Mouse (Mus musculus): ENCODE measurements around the gene Kdm2a. TPM values are rescaled to one million over a fixed set of nuclear protein-coding genes. Genes with fewer than 3 reads are reported as not detected.
A peak's percentile ranks its signal among the peaks of the same experiment; 100 is the strongest.

Kdm2a gene
- polyA plus RNA-seq, 1 experiment = not detected

DNA sequence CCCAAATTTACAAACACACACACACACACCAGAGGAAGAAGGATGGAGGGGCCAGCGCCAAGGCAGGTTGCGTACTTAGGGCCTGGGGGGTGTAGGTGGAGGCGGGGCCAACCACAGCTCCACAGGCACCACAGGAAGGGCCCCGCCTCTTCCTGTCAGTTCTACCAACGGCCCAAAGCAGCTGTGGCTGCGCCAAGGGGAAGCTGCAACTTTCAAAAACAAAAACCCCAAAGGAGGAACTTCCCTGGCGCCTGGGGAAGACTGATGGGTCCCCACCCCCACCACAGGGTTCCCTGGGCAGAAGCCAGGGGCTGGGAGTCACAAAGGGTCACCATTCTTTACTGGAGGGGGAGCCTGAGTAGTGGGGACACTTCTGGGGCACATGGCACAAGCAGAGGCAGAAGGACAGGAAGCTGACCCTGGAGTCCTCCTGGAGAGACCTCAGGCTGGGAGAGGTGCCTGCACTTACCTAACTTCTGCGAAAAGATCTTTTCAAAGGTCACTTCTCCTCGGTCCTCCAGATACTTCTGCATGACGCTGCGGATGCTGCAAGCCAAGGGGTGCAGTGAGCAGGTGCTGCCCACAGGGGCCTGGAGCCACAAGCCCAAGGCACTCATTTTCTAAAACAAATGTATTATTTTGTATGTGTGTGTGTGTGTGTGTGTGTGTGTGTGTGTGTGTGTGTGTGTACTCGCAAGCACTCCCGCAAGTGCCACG is 103.5 kb downstream of the Kdm2a start:
- H3K4me3 ChIP-seq (ENCODE audit: insufficient read depth, low read depth, low read length) = no peak overlapping the region
- 0 out of 2 replicates have a peak overlapping the region, but pooled peaks have one; percentile 18 for H3K27ac ChIP-seq (ENCODE audit: insufficient read depth, low read depth, low read length)
- peaks cover 31% of the 10 kb centered on the region for H3K4me1 ChIP-seq (ENCODE audit: control insufficient read depth, insufficient read depth, low read length)
- TF ChIP-seq POLR2A (IDR thresholded peaks at IDR 0.05; ENCODE audit: insufficient read depth, low read depth, low read length) (no peak), CTCF (IDR thresholded peaks at IDR 0.05; ENCODE audit: insufficient read depth, low read depth, low read length) (no peak)
- WGBS = 60% methylated on average over 14 of the region's 14 CpGs

DNA sequence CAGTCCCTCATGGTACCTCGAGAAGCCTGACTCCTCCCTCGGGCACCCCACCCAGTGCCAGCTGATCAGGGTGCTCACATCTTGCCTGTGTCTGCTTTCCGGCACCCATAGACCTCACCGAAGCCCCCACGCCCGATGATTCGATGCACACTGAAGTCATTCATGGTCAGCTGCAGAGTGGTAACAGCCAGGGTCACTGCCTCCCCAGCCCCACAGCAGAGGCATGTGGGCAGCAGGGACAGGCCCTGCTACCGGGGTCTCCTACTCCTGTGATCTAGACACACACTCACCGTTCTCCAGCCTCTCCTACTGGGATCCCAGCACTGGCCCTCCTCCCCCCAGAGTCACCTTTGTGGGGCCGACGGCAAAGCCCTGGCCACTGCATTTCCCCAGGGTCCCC is 106.9 kb downstream of the Kdm2a start:
- H3K27ac ChIP-seq (ENCODE audit: insufficient read depth, low read depth, low read length) = no peak overlapping the region
- TF ChIP-seq POLR2A (IDR thresholded peaks at IDR 0.05; ENCODE audit: insufficient read depth, low read depth, low read length) (no peak), CTCF (IDR thresholded peaks at IDR 0.05; ENCODE audit: insufficient read depth, low read depth, low read length) (no peak)
- peaks cover 10% of the 10 kb centered on the region for H3K4me1 ChIP-seq (ENCODE audit: control insufficient read depth, insufficient read depth, low read length)
- no peak overlapping the region for H3K4me3 ChIP-seq (ENCODE audit: insufficient read depth, low read depth, low read length)
- WGBS = 93% methylated on average over 11 of the region's 11 CpGs

DNA sequence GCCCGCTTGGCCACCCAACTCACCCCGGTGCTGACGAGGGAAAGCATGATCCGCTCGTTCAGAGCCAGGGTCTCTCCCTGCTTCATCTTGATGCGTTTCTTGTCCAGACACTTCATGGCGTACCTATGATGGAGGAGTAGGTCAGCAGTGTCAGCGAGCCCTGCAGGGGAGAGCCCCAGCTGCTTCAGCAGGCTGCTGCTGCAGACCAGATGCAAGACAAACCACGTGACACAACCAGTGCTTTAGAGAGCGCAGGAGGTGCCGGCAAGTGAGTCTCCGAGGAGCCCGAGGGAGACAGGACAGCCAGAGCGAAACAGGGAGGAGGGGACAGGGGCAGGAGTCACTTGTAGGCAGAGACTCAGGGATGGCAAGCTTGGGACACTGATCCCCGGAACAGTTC is 107.3 kb downstream of the Kdm2a start:
- no peak overlapping the region for H3K4me3 ChIP-seq (ENCODE audit: insufficient read depth, low read depth, low read length)
- TF ChIP-seq POLR2A (IDR thresholded peaks at IDR 0.05; ENCODE audit: insufficient read depth, low read depth, low read length) (no peak), CTCF (IDR thresholded peaks at IDR 0.05; ENCODE audit: insufficient read depth, low read depth, low read length) (no peak)
- 75% methylated on average over 15 of the region's 15 CpGs for WGBS
- peaks cover 12% of the 10 kb centered on the region for H3K4me1 ChIP-seq (ENCODE audit: control insufficient read depth, insufficient read depth, low read length)
- H3K27ac ChIP-seq (ENCODE audit: insufficient read depth, low read depth, low read length) = no peak overlapping the region

DNA sequence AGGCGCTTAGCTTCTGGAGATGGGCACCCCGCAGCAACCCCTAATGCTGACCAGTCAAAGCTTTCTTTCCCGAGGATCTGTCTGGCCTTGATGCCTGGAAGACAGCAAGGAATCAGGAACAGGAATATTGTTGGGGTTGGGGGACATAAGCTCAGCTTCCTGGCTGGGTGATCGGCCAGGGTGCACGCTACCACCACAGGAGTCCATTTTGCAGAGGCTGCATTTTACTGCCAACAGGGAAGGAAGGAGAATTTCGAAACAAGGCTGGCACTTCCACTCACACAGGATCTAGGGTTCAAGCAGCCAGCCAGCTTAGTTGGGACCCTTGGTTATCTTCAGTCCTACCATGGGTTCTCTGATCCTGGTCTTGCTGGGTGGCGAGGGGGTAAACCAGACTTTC is 114.4 kb downstream of the Kdm2a start:
- Histone ChIP-seq H3K4me3 (ENCODE audit: insufficient read depth, low read depth, low read length) (peak overlapping the region; percentile 81), H3K27ac (ENCODE audit: insufficient read depth, low read depth, low read length) (peak overlapping the region; percentile 2; the same call in 1 of the 2 replicates), H3K4me1 (ENCODE audit: control insufficient read depth, insufficient read depth, low read length) (peaks cover 18% of the 10 kb centered on the region)
- WGBS = 24% methylated on average over 7 of the region's 7 CpGs
- no peak for TF ChIP-seq CTCF (IDR thresholded peaks at IDR 0.05; ENCODE audit: insufficient read depth, low read depth, low read length)
- no peak; the same call in 1 of the 2 replicates for TF ChIP-seq POLR2A (IDR thresholded peaks at IDR 0.05; ENCODE audit: insufficient read depth, low read depth, low read length)

DNA sequence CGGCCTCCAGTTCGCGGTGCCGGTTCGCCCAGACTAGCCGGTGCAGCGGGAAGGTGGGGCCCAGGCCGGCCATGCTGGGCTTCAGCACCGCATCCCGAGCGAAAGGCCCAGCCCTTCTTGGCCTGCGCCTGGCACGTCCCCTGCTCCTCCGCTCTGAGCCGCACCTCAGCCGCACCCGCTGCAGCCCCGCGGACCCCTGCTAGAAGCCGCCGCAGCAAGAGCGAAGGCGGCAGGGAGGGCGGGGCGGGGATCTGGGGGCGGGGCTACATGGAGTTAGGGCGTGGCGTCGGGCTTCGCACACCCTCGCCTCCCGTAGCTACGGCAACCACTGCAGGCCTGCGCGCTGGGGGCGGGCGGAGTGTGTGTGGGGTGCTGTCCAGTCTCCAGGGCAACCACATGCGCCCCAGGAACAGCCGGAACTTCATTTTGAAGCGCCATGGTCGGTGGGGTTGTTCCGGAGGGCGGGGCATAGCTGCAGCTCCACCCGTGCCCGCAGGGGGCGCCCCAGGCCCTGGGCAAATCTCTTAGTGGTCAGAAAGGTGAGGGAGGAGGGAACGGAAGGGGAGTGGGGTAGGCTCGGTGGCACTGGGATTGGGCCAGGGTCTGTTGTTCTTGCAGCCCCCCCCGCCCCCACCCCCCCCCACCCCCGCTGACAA is 115.1 kb downstream of the Kdm2a start, which contains the start of gene Ankrd13d:
Ankrd13d (minus strand) TSS at position 240 of the 656 bp plus-strand sequence.
- Histone ChIP-seq H3K4me1 (ENCODE audit: control insufficient read depth, insufficient read depth, low read length) (peaks cover 18% of the 10 kb centered on the region), H3K4me3 (ENCODE audit: insufficient read depth, low read depth, low read length) (peak within 1 kb of the TSS; percentile 81), H3K27ac (ENCODE audit: insufficient read depth, low read depth, low read length) (peak within 1 kb of the TSS; percentile 2; the same call in 1 of the 2 replicates)
- 0% methylated on average over 50 of the region's 50 CpGs for WGBS
- TF ChIP-seq POLR2A (IDR thresholded peaks at IDR 0.05; ENCODE audit: insufficient read depth, low read depth, low read length) (peak; percentile 30; the same call in 1 of the 2 replicates), CTCF (IDR thresholded peaks at IDR 0.05; ENCODE audit: insufficient read depth, low read depth, low read length) (peak; percentile 83)

DNA sequence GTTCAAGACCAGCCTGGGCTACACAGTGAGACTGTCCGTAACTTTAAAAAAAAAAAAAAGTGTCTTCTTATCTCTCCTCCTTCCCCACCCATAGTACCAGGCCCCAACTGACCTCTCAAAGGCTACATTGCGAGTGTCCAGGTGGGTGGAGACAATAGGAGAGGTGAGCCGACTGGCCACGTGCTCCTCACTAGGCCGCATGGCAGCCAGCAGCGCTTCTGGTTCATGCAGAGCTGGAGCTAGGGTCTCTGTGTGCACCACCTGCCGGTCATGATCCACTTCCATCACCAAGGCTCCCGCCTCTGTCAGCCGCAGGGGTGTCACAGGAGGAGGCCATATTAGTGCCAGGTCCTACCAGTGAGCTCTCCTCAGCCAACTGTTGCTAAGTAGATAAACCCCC is 117.7 kb downstream of the Kdm2a start:
- no peak overlapping the region for H3K4me3 ChIP-seq (ENCODE audit: insufficient read depth, low read depth, low read length)
- peaks cover 15% of the 10 kb centered on the region for H3K4me1 ChIP-seq (ENCODE audit: control insufficient read depth, insufficient read depth, low read length)
- no peak overlapping the region for H3K27ac ChIP-seq (ENCODE audit: insufficient read depth, low read depth, low read length)
- TF ChIP-seq CTCF (IDR thresholded peaks at IDR 0.05; ENCODE audit: insufficient read depth, low read depth, low read length) = no peak
- TF ChIP-seq POLR2A (IDR thresholded peaks at IDR 0.05; ENCODE audit: insufficient read depth, low read depth, low read length) = no peak
- 98% methylated on average over 9 of the region's 9 CpGs for WGBS

DNA sequence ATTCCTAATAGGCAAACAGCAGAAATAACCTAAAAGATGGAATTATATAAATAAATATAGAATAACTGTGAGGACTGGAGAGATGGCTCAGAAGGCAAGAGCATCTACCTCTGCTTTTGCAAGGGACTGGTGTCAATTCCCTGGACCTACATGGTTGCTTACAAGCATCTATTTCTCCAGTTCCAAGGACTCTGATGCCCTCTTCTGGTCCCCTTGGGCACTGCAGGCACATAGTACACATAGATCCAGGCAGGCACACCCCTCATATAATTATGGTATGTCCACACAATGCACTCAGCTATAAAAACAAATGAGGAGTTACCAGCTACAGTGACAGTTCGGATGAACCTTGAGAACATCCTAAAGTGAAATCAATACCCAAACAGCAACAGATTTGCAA is 118.6 kb downstream of the Kdm2a start:
- no peak overlapping the region for H3K27ac ChIP-seq (ENCODE audit: insufficient read depth, low read depth, low read length)
- peaks cover 15% of the 10 kb centered on the region for H3K4me1 ChIP-seq (ENCODE audit: control insufficient read depth, insufficient read depth, low read length)
- TF ChIP-seq POLR2A (IDR thresholded peaks at IDR 0.05; ENCODE audit: insufficient read depth, low read depth, low read length) (no peak), CTCF (IDR thresholded peaks at IDR 0.05; ENCODE audit: insufficient read depth, low read depth, low read length) (no peak)
- WGBS = 96% methylated on average over 1 of the region's 1 CpGs
- H3K4me3 ChIP-seq (ENCODE audit: insufficient read depth, low read depth, low read length) = no peak overlapping the region

DNA sequence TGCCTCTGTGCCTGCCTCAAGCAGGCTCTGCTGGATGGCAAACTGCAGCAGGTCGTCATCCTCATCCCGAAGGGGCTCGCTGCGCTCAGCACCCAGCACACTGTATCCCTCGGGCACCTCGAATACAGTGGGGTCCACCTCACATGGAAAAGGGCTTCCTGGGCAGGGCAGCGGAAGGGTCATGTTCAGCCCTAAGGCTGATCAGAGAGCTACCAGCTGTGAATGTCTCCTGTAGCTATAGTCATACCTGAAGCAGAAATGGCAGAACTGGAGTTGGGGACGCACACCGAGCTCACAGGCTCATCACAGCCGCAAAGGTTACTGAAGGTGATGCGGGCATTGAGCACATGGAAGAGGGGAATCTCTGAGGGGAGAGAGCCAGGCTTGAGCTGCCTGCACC is 127.1 kb downstream of the Kdm2a start:
- TF ChIP-seq CTCF (IDR thresholded peaks at IDR 0.05; ENCODE audit: insufficient read depth, low read depth, low read length) (no peak), POLR2A (IDR thresholded peaks at IDR 0.05; ENCODE audit: insufficient read depth, low read depth, low read length) (no peak)
- H3K27ac ChIP-seq (ENCODE audit: insufficient read depth, low read depth, low read length) = no peak overlapping the region
- H3K4me1 ChIP-seq (ENCODE audit: control insufficient read depth, insufficient read depth, low read length) = peaks cover 10% of the 10 kb centered on the region
- 96% methylated on average over 11 of the region's 11 CpGs for WGBS
- H3K4me3 ChIP-seq (ENCODE audit: insufficient read depth, low read depth, low read length) = no peak overlapping the region

DNA sequence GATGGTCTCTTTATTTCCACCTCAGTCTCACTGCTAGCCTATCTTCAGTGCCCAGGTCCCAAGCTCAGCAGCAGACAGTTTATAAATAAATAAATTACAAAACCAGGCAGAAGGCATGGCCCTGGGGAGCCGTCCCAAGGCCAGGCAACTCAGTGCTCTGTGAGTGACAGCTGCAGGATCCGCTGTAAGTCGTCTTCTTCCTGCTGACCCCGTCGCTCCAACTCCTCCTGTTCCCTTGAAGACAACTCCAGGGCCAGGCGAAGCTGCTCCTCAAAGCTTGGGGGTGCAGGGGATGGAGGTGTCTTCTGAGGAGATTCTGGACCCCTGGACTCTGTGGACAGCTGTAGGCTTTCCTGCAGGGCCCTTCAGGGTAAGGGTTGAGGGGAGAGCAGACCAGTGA is 127.9 kb downstream of the Kdm2a start:
- H3K4me1 ChIP-seq (ENCODE audit: control insufficient read depth, insufficient read depth, low read length) = peaks cover 10% of the 10 kb centered on the region
- no peak overlapping the region for H3K27ac ChIP-seq (ENCODE audit: insufficient read depth, low read depth, low read length)
- 88% methylated on average over 6 of the region's 6 CpGs for WGBS
- TF ChIP-seq POLR2A (IDR thresholded peaks at IDR 0.05; ENCODE audit: insufficient read depth, low read depth, low read length) = no peak
- TF ChIP-seq CTCF (IDR thresholded peaks at IDR 0.05; ENCODE audit: insufficient read depth, low read depth, low read length) = no peak
- H3K4me3 ChIP-seq (ENCODE audit: insufficient read depth, low read depth, low read length) = no peak overlapping the region

All from olfactory bulb, adult 2 months (tissue).